Mouse (Mus musculus): ENCODE data around the gene Elp1. TPM values are rescaled to one million over a fixed set of nuclear protein-coding genes. Genes with fewer than 3 reads are reported as not detected.

Gene Elp1
- polyA plus RNA-seq, 1 experiment from 2014 or later = 58.1 TPM

DNA sequence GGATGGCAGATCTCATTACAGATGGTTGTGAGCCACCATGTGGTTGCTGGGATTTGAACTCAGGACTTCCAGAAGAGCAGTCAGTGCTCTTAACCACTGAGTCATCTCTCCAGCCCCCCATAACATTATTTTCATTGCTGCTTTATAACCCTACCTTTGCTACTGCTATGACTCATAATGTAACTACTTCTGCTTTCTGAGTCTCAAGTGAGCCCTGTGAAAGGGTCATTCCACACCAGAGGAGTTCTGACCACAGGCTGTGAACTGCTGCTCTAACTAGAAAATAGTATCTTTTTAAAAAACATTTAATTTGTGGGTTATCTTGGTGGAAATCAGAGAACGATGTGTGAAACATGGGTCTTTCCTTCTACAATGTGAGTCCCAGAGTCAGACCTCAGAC is 44.4 kb downstream of the Elp1 start:
- ATAC-seq (ENCODE audit: low FRiP score) = no peak
- Histone ChIP-seq H3K9me3 (no peaks in the 10 kb centered on the region), H3K4me1 (replicated peaks) (no peaks in the 10 kb centered on the region), H3K4me3 (no peak overlapping the region), H3K36me3 (peaks cover 95% of the 10 kb centered on the region), H3K9ac (no peak overlapping the region), H3K27me3 (no peaks in the 10 kb centered on the region), H3K27ac (no peak overlapping the region), H3K4me2 (no peak overlapping the region)
- 100% methylated on average over 1 of the region's 1 CpGs for WGBS

DNA sequence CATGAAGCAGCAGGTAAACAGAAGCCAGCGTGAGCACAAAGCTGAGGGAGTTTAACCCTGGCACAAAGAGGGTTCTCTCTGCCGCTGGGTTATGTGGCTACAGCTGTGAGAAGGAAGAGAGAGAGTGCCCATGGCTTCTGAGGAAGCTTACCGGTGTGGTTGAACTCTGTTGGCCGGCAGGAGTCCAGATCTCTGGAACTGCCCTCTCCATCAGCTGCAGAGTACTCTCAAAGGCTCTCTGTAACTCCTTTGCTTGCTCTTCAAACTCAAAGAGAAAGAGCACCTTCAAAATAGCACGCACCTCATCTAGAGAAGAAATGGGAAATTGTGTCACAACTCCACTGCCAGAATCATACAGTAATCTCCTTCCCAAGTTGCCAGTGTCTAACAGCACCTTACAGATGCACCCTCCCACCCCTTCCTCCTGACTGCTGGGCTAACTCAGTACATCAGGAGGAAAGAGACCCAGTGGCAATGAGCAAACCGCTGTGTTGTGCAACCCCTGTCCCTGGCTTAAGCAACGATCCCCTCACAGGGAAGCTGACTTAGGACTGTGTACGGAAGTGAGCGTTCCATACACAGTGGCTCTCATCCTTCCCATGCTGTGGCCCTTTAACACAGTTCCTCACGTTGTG is 45.0 kb downstream of the Elp1 start:
- Histone ChIP-seq H3K4me3 (no peak overlapping the region), H3K9me3 (no peaks in the 10 kb centered on the region), H3K36me3 (peaks cover 90% of the 10 kb centered on the region), H3K27ac (no peak overlapping the region), H3K9ac (no peak overlapping the region), H3K4me2 (no peak overlapping the region), H3K27me3 (no peaks in the 10 kb centered on the region), H3K4me1 (replicated peaks) (no peaks in the 10 kb centered on the region)
- no peak for ATAC-seq (ENCODE audit: low FRiP score)
- 91% methylated on average over 10 of the region's 10 CpGs for WGBS

GRCm38 (mm10) chr4:56756021-56756420 is 46.1 kb downstream of the Elp1 start:
- no peaks in the 10 kb centered on the region for H3K27me3 ChIP-seq
- no peak overlapping the region for H3K27ac ChIP-seq
- H3K4me1 ChIP-seq (replicated peaks) = no peaks in the 10 kb centered on the region
- H3K36me3 ChIP-seq = peaks cover 93% of the 10 kb centered on the region
- H3K9me3 ChIP-seq = no peaks in the 10 kb centered on the region
- WGBS = 95% methylated on average over 5 of the region's 5 CpGs
- H3K9ac ChIP-seq = no peak overlapping the region
- H3K4me2 ChIP-seq = no peak overlapping the region
- no peak for ATAC-seq (ENCODE audit: low FRiP score)
- no peak overlapping the region for H3K4me3 ChIP-seq

- no peak overlapping the region for H3K27ac ChIP-seq
- H3K27me3 ChIP-seq = no peaks in the 10 kb centered on the region
- H3K4me1 ChIP-seq (replicated peaks) = no peaks in the 10 kb centered on the region
- WGBS = 97% methylated on average over 9 of the region's 9 CpGs
- H3K9ac ChIP-seq = no peak overlapping the region
- ATAC-seq (ENCODE audit: low FRiP score) = no peak
- no peak overlapping the region for H3K4me2 ChIP-seq
- no peaks in the 10 kb centered on the region for H3K9me3 ChIP-seq
- H3K4me3 ChIP-seq = no peak overlapping the region
- H3K36me3 ChIP-seq = peaks cover 80% of the 10 kb centered on the region
Observed at GRCm38 (mm10) chr4:56747456-56747855, 54.7 kb downstream of the Elp1 start.

DNA sequence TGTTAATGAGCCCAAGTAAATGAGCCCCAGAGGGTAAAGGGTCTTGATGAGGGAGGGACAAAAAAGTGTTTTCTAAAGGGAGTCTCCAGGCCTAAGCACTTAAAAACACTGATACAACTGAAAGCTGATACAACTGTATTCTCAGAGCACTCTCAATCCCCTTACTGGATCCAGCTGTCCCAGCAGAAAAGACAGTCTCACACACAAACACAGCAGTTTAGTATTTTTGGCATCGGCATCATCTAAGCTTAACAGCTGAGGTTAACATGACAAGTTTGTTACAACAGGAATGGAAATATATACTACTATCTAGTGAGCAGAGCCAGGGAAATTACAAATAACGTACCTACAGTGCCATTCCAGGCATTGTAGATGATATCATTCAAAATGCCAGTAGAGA is 55.8 kb downstream of the Elp1 start:
- H3K4me2 ChIP-seq = no peak overlapping the region
- H3K9me3 ChIP-seq = no peaks in the 10 kb centered on the region
- no peak overlapping the region for H3K27ac ChIP-seq
- 96% methylated on average over 2 of the region's 2 CpGs for WGBS
- no peaks in the 10 kb centered on the region for H3K4me1 ChIP-seq (replicated peaks)
- H3K36me3 ChIP-seq = peaks cover 71% of the 10 kb centered on the region
- no peak overlapping the region for H3K9ac ChIP-seq
- ATAC-seq (ENCODE audit: low FRiP score) = no peak
- no peaks in the 10 kb centered on the region for H3K27me3 ChIP-seq
- H3K4me3 ChIP-seq = no peak overlapping the region

DNA sequence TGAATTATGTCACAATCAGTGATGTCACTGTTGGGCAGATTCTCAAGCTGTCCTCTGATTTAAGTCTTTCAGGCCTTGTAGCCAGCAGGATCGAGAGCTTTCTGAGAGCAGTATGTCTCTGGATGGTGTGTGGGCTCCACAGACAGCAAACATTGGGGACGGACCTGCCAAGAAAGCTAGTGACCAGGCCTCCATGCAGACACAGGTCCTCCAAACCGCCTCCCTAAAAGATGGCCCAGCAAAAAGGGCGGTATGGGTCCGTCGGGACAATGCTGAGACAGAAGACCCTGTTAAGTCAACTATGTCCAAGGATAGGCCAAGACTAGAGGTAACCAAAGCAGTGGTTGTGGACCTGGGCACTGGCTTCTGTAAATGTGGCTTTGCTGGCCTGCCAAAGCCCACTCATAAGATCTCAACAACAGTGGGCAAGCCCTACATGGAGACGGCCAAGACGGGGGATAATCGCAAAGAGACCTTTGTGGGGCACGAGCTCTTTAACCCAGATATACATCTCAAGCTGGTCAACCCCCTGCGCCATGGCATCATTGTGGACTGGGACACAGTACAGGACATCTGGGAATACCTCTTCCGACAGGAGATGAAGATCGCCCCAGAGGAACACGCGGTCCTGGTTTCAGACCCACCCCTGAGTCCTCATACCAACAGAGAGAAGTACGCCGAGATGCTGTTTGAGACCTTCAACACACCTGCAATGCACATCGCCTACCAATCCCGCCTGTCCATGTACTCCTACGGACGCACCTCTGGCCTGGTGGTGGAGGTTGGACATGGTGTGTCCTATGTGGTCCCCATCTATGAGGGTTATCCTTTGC is 58.6 kb downstream of the Elp1 start, which contains the start of gene Actl7a:
Gene Actl7a (plus strand): TSS at position 51 of the 833 bp plus-strand sequence.
- H3K9ac ChIP-seq = no peak within 1 kb of the TSS
- WGBS = 95% methylated on average over 21 of the region's 21 CpGs
- no peak for ATAC-seq (ENCODE audit: low FRiP score)
- no peak within 1 kb of the TSS for H3K4me2 ChIP-seq
- H3K27ac ChIP-seq = no peak within 1 kb of the TSS
- no peak within 1 kb of the TSS for H3K4me3 ChIP-seq
- H3K27me3 ChIP-seq = no peaks in the 10 kb centered on the region
- H3K4me1 ChIP-seq (replicated peaks) = no peaks in the 10 kb centered on the region
- peaks cover 46% of the 10 kb centered on the region for H3K36me3 ChIP-seq
- no peaks in the 10 kb centered on the region for H3K9me3 ChIP-seq

- 88% methylated on average over 4 of the region's 4 CpGs for WGBS
- Histone ChIP-seq H3K27ac (no peak overlapping the region), H3K27me3 (no peaks in the 10 kb centered on the region), H3K4me2 (no peak overlapping the region), H3K9me3 (no peaks in the 10 kb centered on the region), H3K4me3 (no peak overlapping the region), H3K36me3 (peaks cover 38% of the 10 kb centered on the region), H3K4me1 (replicated peaks) (no peaks in the 10 kb centered on the region), H3K9ac (no peak overlapping the region)
- no peak for ATAC-seq (ENCODE audit: low FRiP score)
Observed at GRCm38 (mm10) chr4:56742698-56743097, 59.4 kb downstream of the Elp1 start.

DNA sequence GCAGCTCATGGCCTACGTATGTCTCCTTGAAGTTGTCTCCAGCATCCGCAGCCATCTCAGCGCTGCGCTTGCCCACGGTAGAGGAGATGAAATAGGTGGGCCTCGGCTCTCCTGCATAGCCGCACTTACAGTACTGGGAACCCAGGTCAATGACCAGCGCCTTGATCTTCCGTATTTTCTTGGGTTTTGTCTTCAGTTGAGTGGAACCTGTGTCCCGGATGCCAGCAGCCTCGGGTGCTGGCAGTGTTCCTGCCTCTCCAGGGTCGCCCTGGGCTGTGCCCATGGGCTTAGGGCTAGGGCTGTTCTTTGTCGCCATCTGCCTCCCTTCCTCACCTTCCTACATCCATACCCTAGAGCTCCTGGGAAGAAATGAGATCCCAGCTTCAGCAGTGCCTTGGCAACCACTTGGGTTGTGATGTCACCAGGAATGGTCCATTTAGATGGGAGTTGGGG is 61.1 kb downstream of the Elp1 start, which contains the start of gene Actl7b:
Gene Actl7b (minus strand): TSS at position 403 of the 453 bp plus-strand sequence.
- 95% methylated on average over 13 of the region's 13 CpGs for WGBS
- H3K4me2 ChIP-seq = no peak within 1 kb of the TSS
- H3K27ac ChIP-seq = no peak within 1 kb of the TSS
- ATAC-seq (ENCODE audit: low FRiP score) = no peak
- no peaks in the 10 kb centered on the region for H3K27me3 ChIP-seq
- no peaks in the 10 kb centered on the region for H3K9me3 ChIP-seq
- peaks cover 23% of the 10 kb centered on the region for H3K36me3 ChIP-seq
- no peak within 1 kb of the TSS for H3K9ac ChIP-seq
- no peak within 1 kb of the TSS for H3K4me3 ChIP-seq
- H3K4me1 ChIP-seq (replicated peaks) = no peaks in the 10 kb centered on the region

DNA sequence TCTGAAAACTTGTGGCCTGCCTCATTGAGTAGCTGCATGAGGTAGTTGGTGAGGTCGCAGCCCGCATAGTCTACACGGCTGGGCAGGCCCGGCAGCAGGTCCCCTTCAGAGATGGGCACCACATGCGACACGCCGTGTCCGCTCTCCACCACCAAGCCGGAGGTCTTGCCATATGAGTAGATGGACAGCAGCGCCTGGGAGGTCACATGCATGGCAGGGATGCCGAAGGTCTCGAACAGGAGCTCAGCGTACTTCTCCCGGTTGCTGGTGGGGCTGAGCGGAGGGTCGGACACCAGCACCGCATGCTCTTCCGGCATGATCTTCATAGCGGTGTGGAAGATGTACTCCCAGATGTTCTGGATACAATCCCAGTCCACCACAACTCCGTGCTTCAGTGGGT is 61.5 kb downstream of the Elp1 start:
- Histone ChIP-seq H3K9ac (no peak overlapping the region), H3K4me3 (no peak overlapping the region), H3K27ac (no peak overlapping the region), H3K4me1 (replicated peaks) (no peaks in the 10 kb centered on the region), H3K36me3 (peaks cover 18% of the 10 kb centered on the region), H3K9me3 (no peaks in the 10 kb centered on the region), H3K4me2 (no peak overlapping the region), H3K27me3 (no peaks in the 10 kb centered on the region)
- WGBS = 97% methylated on average over 20 of the region's 20 CpGs
- ATAC-seq (ENCODE audit: low FRiP score) = no peak

DNA sequence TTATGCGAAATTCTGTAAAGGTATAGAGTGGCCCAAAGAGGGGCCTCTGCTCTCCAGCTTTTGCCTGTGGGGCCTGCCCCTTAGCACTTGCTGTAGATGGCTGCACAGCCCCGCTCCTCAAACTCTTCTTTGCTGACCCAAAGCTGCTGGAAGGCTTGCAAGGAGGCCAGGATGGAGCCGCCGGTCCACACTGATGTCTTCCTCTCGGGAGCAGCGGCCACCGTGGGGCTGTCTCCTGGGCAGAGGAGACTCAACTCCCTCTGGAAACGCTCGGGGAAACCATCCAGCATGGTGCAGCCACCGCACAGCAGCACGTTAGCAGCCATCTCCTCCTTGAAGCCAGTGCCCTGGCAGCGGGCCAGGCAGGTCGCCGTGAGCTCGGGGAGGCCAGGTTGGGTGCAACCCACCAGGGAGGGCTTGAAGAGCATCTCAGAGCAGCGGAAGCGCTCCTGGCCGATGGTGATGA is 62.1 kb downstream of the Elp1 start, which contains the start of gene Gm26657:
Gene Gm26657 (plus strand): TSS at position 51 of the 466 bp plus-strand sequence.
- no peak for ATAC-seq (ENCODE audit: low FRiP score)
- WGBS = 88% methylated on average over 18 of the region's 18 CpGs
- no peak within 1 kb of the TSS for H3K9ac ChIP-seq
- no peak within 1 kb of the TSS for H3K4me3 ChIP-seq
- H3K4me2 ChIP-seq = no peak within 1 kb of the TSS
- H3K4me1 ChIP-seq (replicated peaks) = no peaks in the 10 kb centered on the region
- no peaks in the 10 kb centered on the region for H3K9me3 ChIP-seq
- H3K27me3 ChIP-seq = no peaks in the 10 kb centered on the region
- H3K36me3 ChIP-seq = peaks cover 14% of the 10 kb centered on the region
- no peak within 1 kb of the TSS for H3K27ac ChIP-seq

DNA sequence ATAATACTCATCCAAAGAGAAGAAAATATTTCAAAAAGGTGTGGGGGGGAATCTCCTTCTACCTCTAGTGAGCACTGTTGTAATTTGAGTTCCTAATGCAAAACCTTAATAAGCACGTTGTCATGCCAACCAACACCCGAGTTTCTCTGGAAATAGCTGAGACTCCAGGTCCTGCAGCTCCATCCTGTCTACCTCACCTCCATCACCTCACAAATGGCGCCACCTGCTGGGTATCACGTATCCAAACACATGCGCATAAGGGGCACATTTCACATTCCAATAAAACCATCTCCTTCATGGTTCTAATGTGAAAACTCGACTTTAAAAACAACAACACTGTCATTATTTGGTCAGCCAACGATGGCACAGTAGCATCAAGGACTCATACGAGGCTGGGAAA is 76.3 kb downstream of the Elp1 start:
- H3K9me3 ChIP-seq = no peaks in the 10 kb centered on the region
- ATAC-seq (ENCODE audit: low FRiP score) = no peak
- H3K9ac ChIP-seq = no peak overlapping the region
- H3K27ac ChIP-seq = no peak overlapping the region
- H3K4me1 ChIP-seq (replicated peaks) = no peaks in the 10 kb centered on the region
- WGBS = 59% methylated on average over 8 of the region's 8 CpGs
- H3K4me2 ChIP-seq = no peak overlapping the region
- no peak overlapping the region for H3K4me3 ChIP-seq
- no peaks in the 10 kb centered on the region for H3K27me3 ChIP-seq
- H3K36me3 ChIP-seq = no peaks in the 10 kb centered on the region

- H3K9ac ChIP-seq = no peak overlapping the region
- no peaks in the 10 kb centered on the region for H3K27me3 ChIP-seq
- no peaks in the 10 kb centered on the region for H3K36me3 ChIP-seq
- no peak overlapping the region for H3K4me2 ChIP-seq
- H3K27ac ChIP-seq = no peak overlapping the region
- WGBS = 98% methylated on average over 6 of the region's 6 CpGs
- H3K4me3 ChIP-seq = no peak overlapping the region
- H3K4me1 ChIP-seq (replicated peaks) = 0 out of 2 replicates have a peak, but pooled peaks cover 4% of the 10 kb centered on the region
- no peaks in the 10 kb centered on the region for H3K9me3 ChIP-seq
- ATAC-seq (ENCODE audit: low FRiP score) = no peak
Observed at GRCm38 (mm10) chr4:56723237-56723636, 78.9 kb downstream of the Elp1 start.

Measured in hindbrain, embryonic 13.5 days (tissue).